Mouse (Mus musculus): ENCODE data around the gene Kcmf1. TPM values are rescaled to one million over a fixed set of nuclear protein-coding genes. Genes with fewer than 3 reads are reported as not detected.

Gene Kcmf1
- polyA plus RNA-seq, 1 experiment from 2014 or later: 27.1 TPM

DNA sequence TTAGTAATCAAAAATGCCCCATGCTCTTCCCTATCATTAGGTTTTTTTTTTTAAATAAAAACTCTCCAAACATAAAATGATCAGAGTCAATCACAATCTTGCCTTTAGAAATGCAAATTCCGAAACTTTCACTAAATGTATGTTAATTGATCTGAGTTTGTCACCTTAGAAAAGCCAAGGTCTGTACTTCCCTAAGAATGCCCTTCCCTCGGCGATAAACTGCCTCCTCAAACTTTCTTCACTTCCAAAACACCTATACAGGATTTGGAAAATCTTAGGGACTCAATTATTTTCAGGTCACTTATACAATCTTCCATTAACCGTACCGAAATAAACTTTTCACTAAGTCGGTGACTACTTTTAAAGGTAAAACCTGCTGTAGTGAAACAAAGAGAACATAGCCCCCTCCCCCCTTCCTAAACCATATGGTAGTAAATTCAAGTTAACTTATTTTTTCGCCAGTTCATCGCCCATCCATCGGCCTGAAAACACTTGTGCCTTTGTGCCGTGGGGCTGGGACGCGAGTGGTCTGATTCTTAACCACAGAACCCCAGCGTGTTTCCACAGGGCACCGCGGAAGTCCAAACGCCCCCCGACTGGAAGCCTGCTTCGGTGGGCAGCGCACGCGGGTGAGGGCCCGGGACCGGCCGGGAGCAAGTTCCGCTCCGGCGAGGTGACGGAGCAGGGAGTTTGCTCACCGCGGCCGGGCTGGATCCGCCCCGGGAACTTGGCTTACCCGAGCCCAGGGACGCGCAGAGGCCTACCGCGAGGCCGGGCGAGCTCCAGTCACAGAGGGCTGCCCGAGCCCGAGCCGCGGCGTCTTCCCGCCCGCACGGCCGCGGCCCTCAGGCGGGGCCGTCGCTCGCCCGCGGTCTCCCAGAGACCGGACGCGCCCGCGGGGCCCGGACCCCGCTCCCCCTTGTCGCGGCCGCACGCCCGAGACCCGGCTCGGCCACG, 1.3 kb downstream of the Kcmf1 start:
- Histone ChIP-seq H3K4me2 (peak overlapping the region; percentile 81), H3K4me3 (peak overlapping the region; percentile 80), H3K27ac (replicated peaks) (peak overlapping the region; percentile 97), H3K9me3 (no peaks in the 10 kb centered on the region), H3K9ac (peak overlapping the region; percentile 100), H3K4me1 (peaks cover 56% of the 10 kb centered on the region), H3K36me3 (peaks cover 8% of the 10 kb centered on the region; the same call in 1 of the 2 replicates), H3K27me3 (replicated peaks) (no peaks in the 10 kb centered on the region)
- peak; percentile 16 for ATAC-seq (ENCODE audit: extremely low read depth, insufficient number of reproducible peaks, low FRiP score, low TSS enrichment)
- WGBS: under 1% methylated on average over 42 of the region's 71 CpGs

DNA sequence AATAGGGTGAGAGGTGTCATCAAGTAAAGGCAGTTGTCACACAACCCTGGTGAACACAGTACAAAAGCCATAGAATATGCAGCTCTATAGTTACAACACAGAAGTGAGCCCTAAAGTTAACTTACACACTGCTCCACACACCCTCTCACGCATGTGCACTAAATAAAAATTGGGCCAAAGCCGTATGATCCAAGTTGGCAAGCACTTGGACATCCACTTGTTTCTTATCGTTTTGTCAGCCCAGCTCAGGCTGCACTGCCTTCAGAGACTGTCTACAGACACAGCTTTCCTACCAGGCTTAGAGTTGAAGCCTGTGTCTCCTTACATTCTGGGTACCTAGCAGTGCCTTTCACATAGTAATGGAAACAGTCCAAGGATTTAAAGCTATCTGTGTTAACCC, 4.8 kb downstream of the Kcmf1 start:
- H3K4me1 ChIP-seq: peaks cover 43% of the 10 kb centered on the region
- WGBS: 32% methylated on average over 3 of the region's 3 CpGs
- H3K9me3 ChIP-seq: no peaks in the 10 kb centered on the region
- peak overlapping the region; percentile 14 for H3K4me2 ChIP-seq
- no peaks in the 10 kb centered on the region for H3K27me3 ChIP-seq (replicated peaks)
- H3K27ac ChIP-seq (replicated peaks): peak overlapping the region; percentile 74
- H3K4me3 ChIP-seq: no peak overlapping the region
- peaks cover 11% of the 10 kb centered on the region; the same call in 1 of the 2 replicates for H3K36me3 ChIP-seq
- H3K9ac ChIP-seq: peak overlapping the region; percentile 61
- ATAC-seq (ENCODE audit: extremely low read depth, insufficient number of reproducible peaks, low FRiP score, low TSS enrichment): no peak

DNA sequence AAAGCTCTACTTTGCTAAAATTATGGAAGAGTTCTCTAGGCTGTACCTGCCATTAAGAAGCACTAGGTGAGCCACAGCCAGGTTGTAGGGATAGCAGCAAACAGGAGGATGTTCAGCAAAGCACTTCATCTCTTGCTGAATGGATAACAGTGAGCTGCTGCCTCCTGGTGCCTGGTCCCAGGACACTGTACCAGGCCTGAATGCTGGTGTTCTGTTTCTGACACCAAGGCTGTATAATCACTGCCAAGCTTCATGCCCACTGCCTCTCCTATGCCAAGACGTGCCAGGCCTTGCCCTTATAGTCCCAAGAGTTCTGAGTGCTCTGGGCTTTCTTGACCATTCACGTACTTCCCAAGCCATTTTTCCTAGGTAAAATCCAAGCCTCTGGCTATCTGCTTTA, 8.5 kb downstream of the Kcmf1 start:
- 93% methylated on average over 2 of the region's 2 CpGs for WGBS
- H3K4me2 ChIP-seq: no peak overlapping the region
- H3K9ac ChIP-seq: no peak overlapping the region
- ATAC-seq (ENCODE audit: extremely low read depth, insufficient number of reproducible peaks, low FRiP score, low TSS enrichment): no peak
- H3K4me3 ChIP-seq: no peak overlapping the region
- no peak overlapping the region for H3K27ac ChIP-seq (replicated peaks)
- peaks cover 18% of the 10 kb centered on the region for H3K36me3 ChIP-seq
- H3K9me3 ChIP-seq: no peaks in the 10 kb centered on the region
- peaks cover 47% of the 10 kb centered on the region for H3K4me1 ChIP-seq
- H3K27me3 ChIP-seq (replicated peaks): no peaks in the 10 kb centered on the region

DNA sequence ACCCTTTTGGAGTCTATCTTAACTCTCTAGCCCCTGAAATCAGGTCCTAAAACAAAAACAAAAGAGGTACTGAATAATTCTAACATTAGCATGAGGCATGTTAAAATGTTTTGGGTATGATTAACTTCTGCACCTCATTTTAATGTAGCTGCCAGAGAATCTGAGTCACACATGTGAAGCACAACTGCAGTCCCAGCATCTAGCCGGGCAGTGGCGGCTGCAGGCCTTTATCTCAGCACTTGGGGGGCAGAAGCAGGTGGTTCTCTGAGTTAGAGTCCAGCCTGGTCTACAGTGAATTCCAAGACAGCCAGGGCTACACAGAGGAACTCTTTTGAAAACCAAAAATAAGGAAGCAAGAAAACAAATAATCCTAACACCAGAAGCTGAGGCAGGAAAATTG, 11.1 kb downstream of the Kcmf1 start:
- WGBS: 51% methylated on average over 2 of the region's 2 CpGs
- H3K27ac ChIP-seq (replicated peaks): no peak overlapping the region
- H3K4me3 ChIP-seq: no peak overlapping the region
- H3K9ac ChIP-seq: no peak overlapping the region
- ATAC-seq (ENCODE audit: extremely low read depth, insufficient number of reproducible peaks, low FRiP score, low TSS enrichment): no peak
- no peaks in the 10 kb centered on the region for H3K27me3 ChIP-seq (replicated peaks)
- no peak overlapping the region for H3K4me2 ChIP-seq
- H3K4me1 ChIP-seq: peaks cover 42% of the 10 kb centered on the region
- H3K36me3 ChIP-seq: peaks cover 21% of the 10 kb centered on the region
- no peaks in the 10 kb centered on the region for H3K9me3 ChIP-seq

DNA sequence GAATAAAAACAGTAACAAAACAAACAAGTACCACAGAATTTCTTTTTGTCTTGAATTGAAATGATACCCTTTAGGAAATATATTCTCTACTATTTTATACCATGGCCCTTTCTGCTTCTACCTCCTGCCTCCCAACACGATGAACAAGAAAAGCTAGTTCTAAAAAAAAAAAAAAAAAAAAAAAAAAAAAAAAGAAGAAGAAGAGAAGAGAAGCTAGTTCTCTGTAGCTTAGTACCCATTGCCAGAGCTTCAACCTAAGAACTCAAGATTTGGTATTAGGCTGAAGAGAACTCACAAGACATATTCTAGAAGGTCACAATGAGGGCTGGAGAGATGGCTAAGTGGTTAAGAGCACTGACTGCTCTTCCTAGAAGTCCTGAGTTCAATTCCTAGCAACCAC, 14.5 kb downstream of the Kcmf1 start:
- Histone ChIP-seq H3K4me1 (peaks cover 71% of the 10 kb centered on the region), H3K36me3 (peaks cover 20% of the 10 kb centered on the region), H3K9me3 (no peaks in the 10 kb centered on the region), H3K27me3 (replicated peaks) (no peaks in the 10 kb centered on the region), H3K4me3 (no peak overlapping the region), H3K27ac (replicated peaks) (no peak overlapping the region), H3K4me2 (no peak overlapping the region), H3K9ac (no peak overlapping the region)
- WGBS: 90% methylated on average over 1 of the region's 1 CpGs
- ATAC-seq (ENCODE audit: extremely low read depth, insufficient number of reproducible peaks, low FRiP score, low TSS enrichment): no peak

DNA sequence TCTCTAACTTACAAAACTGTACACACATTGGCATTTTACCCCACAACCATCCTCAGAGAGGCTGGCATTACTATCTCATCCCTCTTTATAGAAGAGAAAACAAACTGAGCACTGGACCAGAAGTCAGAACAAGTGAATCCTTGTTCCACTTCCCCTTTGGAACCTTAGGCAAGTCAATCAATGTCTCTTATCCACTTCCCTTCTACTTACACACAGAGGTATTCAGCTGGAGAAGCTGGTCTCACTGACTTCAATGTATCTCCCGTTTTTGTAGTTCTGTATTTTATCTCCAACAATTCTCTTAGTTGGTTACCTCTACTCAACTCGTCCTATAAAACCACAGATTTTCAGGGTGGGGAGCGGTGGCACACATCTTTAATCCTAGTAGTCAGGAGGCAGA, 15.0 kb downstream of the Kcmf1 start:
- Histone ChIP-seq H3K9me3 (no peaks in the 10 kb centered on the region), H3K36me3 (peaks cover 20% of the 10 kb centered on the region), H3K4me2 (no peak overlapping the region), H3K4me1 (peaks cover 72% of the 10 kb centered on the region), H3K27ac (replicated peaks) (no peak overlapping the region), H3K9ac (no peak overlapping the region), H3K4me3 (no peak overlapping the region), H3K27me3 (replicated peaks) (no peaks in the 10 kb centered on the region)
- ATAC-seq (ENCODE audit: extremely low read depth, insufficient number of reproducible peaks, low FRiP score, low TSS enrichment): no peak
- WGBS: 66% methylated on average over 3 of the region's 3 CpGs

DNA sequence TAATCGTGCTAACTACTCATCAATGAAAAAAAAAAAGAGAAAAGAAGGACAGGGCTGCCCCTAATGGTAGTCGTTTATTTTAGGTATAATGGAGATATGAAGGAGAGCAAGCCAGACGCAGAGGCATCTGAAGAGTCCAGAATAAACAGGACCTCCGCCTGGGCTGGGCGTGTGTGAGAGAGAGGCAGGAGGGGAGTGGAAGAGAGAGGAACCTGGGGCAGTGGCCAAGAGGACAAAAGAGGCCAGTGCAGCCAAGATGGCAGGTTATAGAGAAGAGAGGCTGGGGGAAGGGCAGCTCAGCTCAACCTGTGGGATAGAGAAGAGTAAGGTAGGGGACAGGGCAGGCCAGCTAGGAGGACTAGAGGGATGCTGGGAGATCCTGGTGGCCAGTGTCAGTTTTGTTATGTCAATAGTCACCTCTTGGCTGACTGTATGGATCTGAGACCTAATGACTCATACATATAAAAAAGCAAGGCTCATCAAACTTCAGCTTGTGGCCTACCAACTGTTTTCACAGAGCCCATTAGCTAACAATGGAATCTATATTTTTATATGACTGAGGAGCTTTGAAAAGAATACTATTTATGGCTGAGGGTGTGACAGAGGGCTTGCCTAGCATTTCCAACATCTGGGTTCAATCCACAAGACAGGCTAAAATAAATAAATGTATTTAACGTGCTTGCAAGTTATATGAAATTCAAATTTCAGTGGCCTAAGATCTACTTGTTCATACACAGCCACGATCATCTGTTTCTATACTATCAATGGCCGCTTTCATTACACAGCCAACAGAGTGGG, 16.9 kb downstream of the Kcmf1 start:
- H3K27me3 ChIP-seq (replicated peaks): no peaks in the 10 kb centered on the region
- no peaks in the 10 kb centered on the region for H3K9me3 ChIP-seq
- peaks cover 16% of the 10 kb centered on the region for H3K36me3 ChIP-seq
- ATAC-seq (ENCODE audit: extremely low read depth, insufficient number of reproducible peaks, low FRiP score, low TSS enrichment): no peak
- WGBS: 60% methylated on average over 8 of the region's 8 CpGs
- no peak overlapping the region for H3K4me2 ChIP-seq
- H3K27ac ChIP-seq (replicated peaks): 0 out of 2 replicates have a peak overlapping the region, but pooled peaks have one; percentile 16
- peaks cover 74% of the 10 kb centered on the region for H3K4me1 ChIP-seq
- no peak overlapping the region for H3K4me3 ChIP-seq
- no peak overlapping the region for H3K9ac ChIP-seq

DNA sequence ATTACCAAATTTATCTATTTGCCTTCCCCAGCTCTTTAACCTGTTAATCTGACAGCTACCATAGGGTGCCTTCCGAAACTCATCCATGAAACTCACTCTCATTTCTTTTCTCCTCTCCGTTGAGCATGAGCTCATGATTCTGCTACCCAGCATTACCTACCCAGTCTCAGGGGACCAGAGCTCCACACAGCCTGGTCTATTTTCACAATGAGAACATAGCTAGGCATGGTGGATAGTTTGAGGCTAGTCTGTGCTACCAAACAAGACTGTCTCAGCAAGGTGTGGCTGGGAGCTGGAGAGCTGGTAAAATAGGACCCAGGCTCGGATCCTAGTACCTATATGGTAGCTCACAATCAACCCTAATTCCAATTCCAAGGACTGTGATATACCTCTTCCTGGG, 17.6 kb downstream of the Kcmf1 start:
- Histone ChIP-seq H3K4me1 (peaks cover 72% of the 10 kb centered on the region), H3K4me2 (no peak overlapping the region), H3K36me3 (peaks cover 12% of the 10 kb centered on the region; the same call in 1 of the 2 replicates), H3K9ac (no peak overlapping the region), H3K4me3 (no peak overlapping the region), H3K27ac (replicated peaks) (0 out of 2 replicates have a peak overlapping the region, but pooled peaks have one; percentile 42), H3K27me3 (replicated peaks) (no peaks in the 10 kb centered on the region), H3K9me3 (no peaks in the 10 kb centered on the region)
- WGBS: 90% methylated on average over 3 of the region's 3 CpGs
- no peak for ATAC-seq (ENCODE audit: extremely low read depth, insufficient number of reproducible peaks, low FRiP score, low TSS enrichment)

DNA sequence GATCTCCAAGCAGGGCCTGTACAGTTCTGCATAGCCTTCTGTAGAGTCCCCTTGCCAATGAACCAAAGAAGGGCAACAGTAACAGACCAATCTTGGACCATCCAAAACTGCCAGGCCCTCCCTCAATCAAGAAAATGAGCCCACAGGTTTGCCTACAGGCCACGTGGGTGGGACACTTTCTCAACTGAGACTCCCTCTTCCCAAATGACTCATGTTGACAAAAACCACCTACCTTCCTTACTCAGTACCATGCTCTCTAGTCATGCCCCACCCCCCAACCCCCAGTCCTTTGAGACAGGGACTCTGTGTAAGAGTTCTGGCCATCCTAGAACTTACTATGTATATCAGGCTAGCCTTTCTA, 18.2 kb downstream of the Kcmf1 start:
- Histone ChIP-seq H3K27me3 (replicated peaks) (no peaks in the 10 kb centered on the region), H3K4me3 (no peak overlapping the region), H3K4me2 (peak overlapping the region; percentile 22; the same call in 1 of the 2 replicates), H3K36me3 (peaks cover 7% of the 10 kb centered on the region; the same call in 1 of the 2 replicates), H3K9ac (no peak overlapping the region), H3K9me3 (no peaks in the 10 kb centered on the region), H3K27ac (replicated peaks) (0 out of 2 replicates have a peak overlapping the region, but pooled peaks have one; percentile 42), H3K4me1 (peaks cover 66% of the 10 kb centered on the region)
- 50% methylated on average over 1 of the region's 1 CpGs for WGBS
- no peak for ATAC-seq (ENCODE audit: extremely low read depth, insufficient number of reproducible peaks, low FRiP score, low TSS enrichment)

DNA sequence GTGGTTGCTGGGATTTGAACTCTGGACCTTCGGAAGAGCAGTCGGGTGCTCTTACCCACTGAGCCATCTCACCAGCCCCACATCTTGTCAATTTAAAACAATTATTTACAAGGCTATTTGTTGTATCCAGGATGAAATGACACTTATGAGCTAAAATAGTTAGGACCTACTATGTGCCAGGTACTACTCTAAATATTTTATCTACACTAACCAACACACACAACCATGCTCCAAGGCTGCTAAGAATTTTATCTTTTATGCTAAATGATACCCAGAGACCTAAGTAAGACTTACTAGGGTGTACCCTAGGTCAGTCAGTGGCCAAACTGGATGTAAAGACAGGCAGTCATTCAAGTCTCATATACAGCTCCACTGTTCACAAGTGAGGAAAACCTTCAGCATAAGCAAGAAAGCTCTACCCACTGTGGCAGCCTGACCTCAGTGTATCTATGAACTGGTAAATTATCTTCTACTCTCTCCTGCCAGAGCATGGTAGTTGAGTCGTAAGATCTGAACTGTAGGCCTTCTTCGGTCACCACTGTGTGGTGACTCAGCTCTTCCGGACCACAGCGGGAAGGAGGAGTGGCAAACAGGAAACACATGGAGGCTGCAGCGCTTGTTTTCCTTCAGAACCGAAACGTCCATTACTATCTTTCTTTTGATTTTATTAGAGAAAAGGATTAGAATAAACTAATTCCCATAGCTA, 18.7 kb downstream of the Kcmf1 start:
- ATAC-seq (ENCODE audit: extremely low read depth, insufficient number of reproducible peaks, low FRiP score, low TSS enrichment): no peak

DNA sequence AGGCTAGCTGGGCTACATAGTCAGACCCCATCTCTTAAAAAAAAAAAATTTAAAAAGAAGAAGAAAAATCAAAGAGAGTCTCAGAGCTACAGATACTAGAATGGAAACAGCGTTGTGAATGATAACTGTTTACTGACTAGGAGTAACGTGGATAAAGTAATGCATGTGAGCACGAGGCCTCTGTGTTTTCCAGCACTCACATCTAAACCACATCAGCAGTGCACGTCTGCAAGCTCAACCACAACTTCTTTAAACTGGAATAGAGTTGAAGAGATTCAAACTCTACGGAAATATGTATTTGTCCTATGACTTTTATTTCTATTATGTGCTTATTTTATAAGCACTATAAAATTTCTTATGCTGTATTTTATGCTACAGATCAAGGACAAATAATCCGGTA, 23.1 kb downstream of the Kcmf1 start:
- no peak overlapping the region for H3K9ac ChIP-seq
- no peak overlapping the region for H3K4me2 ChIP-seq
- no peak overlapping the region for H3K4me3 ChIP-seq
- no peaks in the 10 kb centered on the region for H3K9me3 ChIP-seq
- no peak overlapping the region for H3K27ac ChIP-seq (replicated peaks)
- no peaks in the 10 kb centered on the region for H3K27me3 ChIP-seq (replicated peaks)
- no peak for ATAC-seq (ENCODE audit: extremely low read depth, insufficient number of reproducible peaks, low FRiP score, low TSS enrichment)
- 88% methylated on average over 6 of the region's 6 CpGs for WGBS
- H3K36me3 ChIP-seq: peaks cover 3% of the 10 kb centered on the region; the same call in 1 of the 2 replicates
- peaks cover 43% of the 10 kb centered on the region for H3K4me1 ChIP-seq

More for the DNA sequence above, 18.7 kb downstream of the Kcmf1 start:
- Histone ChIP-seq H3K36me3 (peaks cover 7% of the 10 kb centered on the region; the same call in 1 of the 2 replicates), H3K4me1 (peaks cover 61% of the 10 kb centered on the region), H3K9ac (no peak overlapping the region), H3K27me3 (replicated peaks) (no peaks in the 10 kb centered on the region), H3K4me3 (no peak overlapping the region), H3K27ac (replicated peaks) (0 out of 2 replicates have a peak overlapping the region, but pooled peaks have one; percentile 42), H3K4me2 (peak overlapping the region; percentile 22; the same call in 1 of the 2 replicates), H3K9me3 (no peaks in the 10 kb centered on the region)
- WGBS: 69% methylated on average over 9 of the region's 9 CpGs
